Mouse (Mus musculus) olfactory bulb, adult 2 months (tissue): ENCODE data around the gene Naaladl2.

ENCODE experiments used
- CTCF ChIP-seq: fragments of 200-500 bp; IDR thresholded peaks from 2 replicates; pipeline ENCODE4 v1.5.1; 2012; ENCODE audit warnings: low read depth, mild to moderate bottlenecking, low read length, moderate library complexity; ENCODE audit not compliant: insufficient read depth
- POLR2A ChIP-seq: fragments of 200-500 bp; IDR thresholded peaks from 2 replicates; pipeline ENCODE4 v1.6.1; 2012; ENCODE audit warnings: mild to moderate bottlenecking, low read depth, low read length, moderate library complexity; ENCODE audit not compliant: insufficient read depth

GRCm38 (mm10) chr3:25092986-25093385 is 51.1 kb downstream of the Naaladl2 start:
- TF ChIP-seq CTCF, result no peak
- TF ChIP-seq POLR2A, result no peak
